Mouse (Mus musculus): Measurements from ENCODE around the gene Olfr169.
"Not testable (repeated sequence)": the region's sequence is repeated elsewhere in the genome, so short reads cannot be mapped to it uniquely, and the experiment has no call there.

The Olfr169 gene

DNA sequence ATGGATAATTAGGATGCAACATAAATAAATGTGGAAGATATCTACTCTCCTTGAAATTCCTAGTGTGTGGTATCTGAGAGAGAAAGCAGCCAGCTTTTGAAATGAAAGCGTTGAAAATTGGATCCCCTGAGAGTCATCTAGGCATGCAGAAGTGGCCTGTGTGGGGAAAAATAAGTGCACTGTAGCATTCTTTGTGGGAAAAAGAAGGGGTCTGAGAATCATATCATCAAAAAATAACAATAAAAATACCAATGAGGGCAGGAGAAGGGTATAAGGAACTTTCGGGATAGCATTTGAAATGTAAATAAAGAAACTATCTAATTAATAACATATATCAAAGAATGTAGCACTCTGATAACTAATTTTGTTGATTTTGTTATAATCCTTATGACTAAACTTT lies at the start of gene Olfr169:
Gene Olfr169, minus strand, starts transcription at position 101 of the 400 bp plus-strand sequence.
- DNase-seq (ENCODE audit: low spot score) = not testable (repeated sequence)

DNA sequence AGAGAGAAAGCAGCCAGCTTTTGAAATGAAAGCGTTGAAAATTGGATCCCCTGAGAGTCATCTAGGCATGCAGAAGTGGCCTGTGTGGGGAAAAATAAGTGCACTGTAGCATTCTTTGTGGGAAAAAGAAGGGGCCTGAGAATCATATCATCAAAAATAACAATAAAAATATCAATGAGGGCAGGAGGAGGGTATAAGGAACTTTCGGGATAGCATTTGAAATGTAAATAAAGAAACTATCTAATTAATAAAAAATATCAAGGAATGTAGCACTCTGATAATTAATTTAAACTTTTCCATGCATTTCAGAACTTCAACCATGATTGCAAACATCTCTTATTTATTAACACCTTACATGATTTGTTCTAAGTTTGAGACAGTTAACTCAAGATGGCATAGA lies 40.2 kb upstream of the Olfr169 start, which contains the start of gene Olfr170:
Gene Olfr170, minus strand, starts transcription at position 101 of the 400 bp plus-strand sequence.
- DNase-seq (ENCODE audit: low spot score) = not testable (repeated sequence)

DNA sequence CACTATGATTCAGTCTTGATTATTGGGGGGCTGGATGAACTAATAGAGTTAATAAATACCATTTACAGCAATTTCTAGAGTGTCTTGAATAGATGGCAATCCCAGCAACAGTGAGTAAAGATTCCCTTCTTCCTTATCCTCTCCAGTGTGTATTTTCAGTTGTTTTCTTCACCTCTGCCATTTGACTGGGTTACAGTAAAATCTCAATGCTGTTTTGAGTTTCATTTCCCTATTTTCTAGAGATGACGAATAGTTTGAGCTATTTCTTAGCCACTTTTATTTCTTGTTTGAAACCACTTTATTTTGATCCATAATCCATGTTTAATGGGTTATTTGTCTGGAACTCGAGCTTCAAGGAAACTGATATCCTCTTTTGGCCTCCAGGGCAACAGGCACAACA lies 31.6 kb upstream of the Olfr169 start:
- no peak for DNase-seq (ENCODE audit: low spot score)

DNA sequence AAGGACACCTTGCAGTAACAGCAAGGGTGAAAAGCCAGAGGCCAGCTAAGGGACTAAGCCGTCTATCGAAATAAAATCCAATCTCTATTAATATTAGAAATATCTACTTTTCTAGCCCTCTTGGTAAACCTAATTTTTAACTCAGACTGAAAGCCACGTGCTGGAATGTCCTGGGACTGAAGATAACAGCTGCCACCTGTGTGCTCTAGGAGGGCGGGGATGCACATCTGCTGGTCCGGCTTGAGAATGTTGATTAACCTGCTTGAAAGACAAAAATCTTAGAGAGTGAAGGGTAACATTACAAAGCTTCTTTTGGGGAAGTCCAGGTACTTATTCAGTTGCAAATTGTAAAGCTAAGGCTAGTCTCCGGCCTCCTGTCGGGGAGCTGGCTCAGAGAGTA lies 18.2 kb downstream of the Olfr169 start:
- DNase-seq (ENCODE audit: low spot score) = not testable (repeated sequence)

DNA sequence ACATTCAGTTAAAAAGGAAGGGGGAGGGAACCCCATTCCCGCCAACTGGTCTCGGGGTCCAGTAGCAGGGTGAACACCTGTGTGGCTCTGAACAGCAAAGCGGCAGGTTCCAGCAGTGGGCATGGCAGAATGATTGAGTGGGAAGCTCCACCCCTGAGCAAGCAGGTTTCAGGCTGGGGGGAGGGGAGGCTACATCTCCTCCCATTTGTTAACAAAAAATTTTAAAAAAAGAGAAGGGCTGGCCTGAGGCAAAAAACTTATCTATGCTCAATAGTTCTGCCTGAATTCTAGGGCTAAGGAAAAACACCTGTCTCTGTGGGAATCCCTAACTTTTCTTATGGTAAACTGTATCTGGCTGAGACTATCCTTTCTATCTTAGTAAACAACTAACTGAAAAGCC lies 19.4 kb downstream of the Olfr169 start:
- DNase-seq (ENCODE audit: low spot score) = not testable (repeated sequence)

DNA sequence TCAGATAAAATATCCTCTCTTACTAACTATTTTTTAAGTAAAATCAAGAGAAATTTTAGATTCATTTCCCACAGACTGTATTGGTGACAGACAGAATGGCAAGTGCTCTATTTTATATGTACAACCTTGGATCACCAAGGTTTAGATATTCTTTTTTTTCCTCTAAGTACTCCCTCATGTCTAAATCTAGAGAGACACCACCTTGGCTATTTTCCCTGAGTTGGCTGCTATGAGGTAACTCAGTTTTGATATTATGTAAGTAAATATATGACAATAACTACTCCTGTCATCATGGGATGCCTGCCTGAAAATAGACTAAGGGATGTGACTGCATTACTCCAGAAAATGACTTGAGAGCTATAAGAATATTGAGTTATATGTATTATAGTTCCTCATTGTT lies 36.2 kb downstream of the Olfr169 start, which contains the start of gene Olfr168:
Gene Olfr168, minus strand, starts transcription at position 101 of the 400 bp plus-strand sequence.
- DNase-seq (ENCODE audit: low spot score) = no peak

DNA sequence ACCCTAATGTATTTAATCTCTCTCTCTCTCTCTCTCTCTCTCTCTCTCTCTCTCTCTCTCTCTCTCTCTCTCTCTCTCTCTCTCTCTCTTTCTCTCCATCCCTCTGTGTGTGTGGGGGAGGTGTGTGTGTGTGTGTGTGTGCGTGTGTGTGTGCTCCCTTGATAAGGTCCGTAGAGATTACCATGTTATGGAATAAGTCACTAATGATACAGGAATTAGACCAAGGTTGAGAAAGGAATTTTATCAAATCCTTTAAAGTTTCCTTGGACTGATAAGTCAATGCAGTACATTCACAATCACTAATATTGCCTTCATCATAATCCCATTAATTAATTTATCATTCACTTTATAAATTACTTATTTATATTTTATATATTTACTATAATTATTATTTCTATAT lies 49.4 kb downstream of the Olfr169 start, which contains the start of gene Olfr167:
Gene Olfr167, minus strand, starts transcription at position 101 of the 400 bp plus-strand sequence.
- no peak for DNase-seq (ENCODE audit: low spot score)

Data from ovary, postnatal 10 days (tissue).